Mouse (Mus musculus) telencephalon, adult 2 months (tissue): ENCODE data around the gene Gm6040.

Source experiments
- DNase-seq: peaks from one replicate; pipeline ENCODE4 v3.0.0-alpha.2; 2011; ENCODE audit warnings: low read depth, low spot score

The Gm6040 gene

GRCm38 (mm10) chr8:20921971-20922370 lies at the start of gene Gm6040:
TSS of gene Gm6040 (minus strand) at chr8:20922071.
- no peak for DNase-seq

GRCm38 (mm10) chr8:20964531-20964930 lies 42.7 kb upstream of the Gm6040 start:
- DNase-seq: no peak

- DNase-seq: no peak
These were observed 22.7 kb upstream of the Gm6040 start, which contains the start of gene AY761185 for GRCm38 (mm10) chr8:20944610-20945009. TSS of gene AY761185 (minus strand) at chr8:20944710.

GRCm38 (mm10) chr8:20912288-20912687 lies 9.6 kb downstream of the Gm6040 start:
- no peak for DNase-seq

GRCm38 (mm10) chr8:20908256-20908655 lies 13.6 kb downstream of the Gm6040 start:
- no peak for DNase-seq

- no peak for DNase-seq
These were observed 14.8 kb downstream of the Gm6040 start for GRCm38 (mm10) chr8:20907119-20907518.

GRCm38 (mm10) chr8:20902527-20902926 lies 19.3 kb downstream of the Gm6040 start, which contains the start of gene Gm15056:
TSS of gene Gm15056 (minus strand) at chr8:20902627.
- DNase-seq: no peak

- DNase-seq: no peak
These were observed 29.5 kb downstream of the Gm6040 start, which contains the start of gene Defb33 for GRCm38 (mm10) chr8:20892369-20892768. TSS of gene Defb33 (plus strand) at chr8:20892669.

- DNase-seq: no peak
These were observed 47.3 kb downstream of the Gm6040 start for GRCm38 (mm10) chr8:20874608-20875007.
